Mouse (Mus musculus): ENCODE data around the gene Ubr2. TPM values are rescaled to one million over a fixed set of nuclear protein-coding genes. Genes with fewer than 3 reads are reported as not detected.

Ubr2 gene
- total and polyA plus RNA-seq, 3 experiments = 20.4 to 50.9 (median 39.6) TPM

DNA sequence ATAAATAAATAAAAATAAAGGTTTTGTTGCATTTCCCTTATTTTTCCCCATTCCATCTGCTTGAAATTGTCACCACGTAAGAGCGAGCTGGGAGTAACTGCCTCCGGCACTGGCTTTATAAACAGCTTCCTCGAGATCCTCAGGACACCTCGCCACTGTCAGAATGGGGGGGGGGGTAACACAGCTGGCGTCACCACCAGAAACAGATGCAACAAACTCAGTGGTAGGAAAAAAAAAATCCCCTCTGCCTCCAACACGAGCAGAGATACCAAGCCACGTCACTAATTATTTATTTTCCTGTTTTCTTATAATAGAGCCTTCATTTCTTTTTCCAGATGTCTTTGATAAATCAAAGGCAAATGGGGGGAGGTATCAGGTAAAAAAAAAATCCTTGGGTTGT is 1.9 kb downstream of the Ubr2 start:
- peaks cover 16 to 41% of the 10 kb centered on the region in 2 experiments; a peak in 3 of 4 replicates for H3K4me1 ChIP-seq (ENCODE audit: control insufficient read depth in 1 of 2, insufficient read depth in 2 of 2)
- dilution Hi-C loops (cut with MboI; ENCODE audit: extremely low pct_ligation_motif_present, extremely low pct_unique_long_range_greater_than_20kb, low sequenced_read_pairs) = no loop called here
- TF ChIP-seq MAZ (IDR thresholded peaks at IDR 0.05; ENCODE audit: low read depth, low read length) (no peak), SIN3A (IDR thresholded peaks at IDR 0.05; ENCODE audit: low read length) (peak; percentile 47; the same call in 1 of the 2 replicates), USF1 (IDR thresholded peaks at IDR 0.05; ENCODE audit: low read depth, low read length) (no peak), POLR2A (IDR thresholded peaks at IDR 0.05; ENCODE audit: low read depth, low read length) (no peak), IRF4 (IDR thresholded peaks at IDR 0.05; ENCODE audit: low read depth, low read length) (no peak), USF2 (conservative IDR thresholded peaks at IDR 0.05; ENCODE audit: low read depth, low read length) (no peak), HCFC1 (IDR thresholded peaks at IDR 0.05; ENCODE audit: low read depth, low read length) (no peak), CHD2 (IDR thresholded peaks at IDR 0.05; ENCODE audit: low read length) (no peak), PAX5 (IDR thresholded peaks at IDR 0.05; ENCODE audit: low read length) (no peak), SMC3 (IDR thresholded peaks at IDR 0.05; ENCODE audit: low read depth, low read length) (no peak), GABPA (IDR thresholded peaks at IDR 0.05; ENCODE audit: insufficient replicate concordance, low read depth, low read length) (no peak), ZNF384 (IDR thresholded peaks at IDR 0.05; ENCODE audit: low read depth, low read length) (peak; percentile 59), ZC3H11A (IDR thresholded peaks at IDR 0.05; ENCODE audit: low read depth, low read length) (no peak), E2F4 (IDR thresholded peaks at IDR 0.05; ENCODE audit: insufficient replicate concordance, low read depth, low read length) (no peak), TBP (conservative IDR thresholded peaks at IDR 0.05; ENCODE audit: low read depth, low read length) (no peak), ETS1 (conservative IDR thresholded peaks at IDR 0.05; ENCODE audit: low read depth, low read length) (peak; percentile 45; the same call in 1 of the 2 replicates), MEF2A (IDR thresholded peaks at IDR 0.05; ENCODE audit: borderline replicate concordance, low read depth, low read length) (0 out of 2 replicates have a peak, but pooled peaks have one; percentile 27), BHLHE40 (IDR thresholded peaks at IDR 0.05; ENCODE audit: low read depth, low read length) (0 out of 2 replicates have a peak, but pooled peaks have one; percentile 24), MAFK (IDR thresholded peaks at IDR 0.05; ENCODE audit: insufficient replicate concordance, low read length) (no peak), POLR2AphosphoS2 (IDR thresholded peaks at IDR 0.05; ENCODE audit: low read depth, low read length) (no peak), NRF1 (IDR thresholded peaks at IDR 0.05; ENCODE audit: low read depth, low read length) (no peak), MYC (IDR thresholded peaks at IDR 0.05; ENCODE audit: low read depth, low read length) (no peak), ZKSCAN1 (IDR thresholded peaks at IDR 0.05; ENCODE audit: borderline replicate concordance, low read depth, low read length) (no peak), EP300 (IDR thresholded peaks at IDR 0.05; ENCODE audit: low read length) (no peak; the same call in 1 of the 2 replicates), JUND (conservative IDR thresholded peaks at IDR 0.05; ENCODE audit: low read depth, low read length) (no peak), JUN (IDR thresholded peaks at IDR 0.05; ENCODE audit: insufficient read depth, low read depth, low read length) (no peak), CTCF (conservative IDR thresholded peaks at IDR 0.05 in 1 of 2, IDR thresholded peaks at IDR 0.05 in 1 of 2; ENCODE audit: low read depth in 2 of 2, low read length in 2 of 2) (no peak)
- no peak overlapping the region for H3K27ac ChIP-seq (ENCODE audit: insufficient read depth, low read depth)
- peaks cover 25 to 31% of the 10 kb centered on the region in 2 experiments for H3K36me3 ChIP-seq (replicated peaks in 1 of 2; ENCODE audit: control insufficient read depth in 1 of 2, insufficient read depth in 1 of 2, low read length in 1 of 2)
- H3K9ac ChIP-seq (ENCODE audit: insufficient read depth, low read depth) = peak overlapping the region; percentile 88
- in situ Hi-C loops (cut with MboI; ENCODE audit: low pct_ligation_motif_present, low pct_unique_long_range_greater_than_20kb, low sequenced_read_pairs) = no loop called here
- no peaks in the 10 kb centered on the region for H3K9me3 ChIP-seq (replicated peaks; ENCODE audit: low read length)
- H3K27me3 ChIP-seq (replicated peaks) = no peaks in the 10 kb centered on the region
- H3K4me3 ChIP-seq (replicated peaks in 1 of 3; ENCODE audit: low read depth in 2 of 3, low read length in 2 of 3, poor library complexity in 1 of 3) = peak overlapping the region; percentile 93 to 97 (median 94)
- peak overlapping the region; percentile 97 for H3K4me2 ChIP-seq (ENCODE audit: insufficient read depth, low read depth, poor library complexity, severe bottlenecking)
- DNase-seq (ENCODE audit: extremely low read depth) = peak; percentile 25
- peaks cover 62% of the 10 kb centered on the region for H3K79me2 ChIP-seq (replicated peaks; ENCODE audit: control insufficient read depth, extremely low read depth, insufficient read depth, poor library complexity, severe bottlenecking)

Measured in CH12.LX (cell line).